Mouse (Mus musculus): ENCODE measurements around the gene Tcap.

- TF ChIP-seq CTCF (IDR thresholded peaks at IDR 0.05; ENCODE audit: borderline replicate concordance, insufficient read depth, low read length) = no peak
- no peak for TF ChIP-seq POLR2A (IDR thresholded peaks at IDR 0.05; ENCODE audit: low read depth, low read length)
Observed at GRCm38 (mm10) chr11:98374266-98374665, 9.3 kb upstream of the Tcap start.

All from embryonic fibroblast, embryonic 13.5 days (primary cell).